Mouse (Mus musculus) layer of hippocampus, adult 11-12 months (tissue): ENCODE data around the gene Get4.

Source experiments
- DNase-seq: peaks from one replicate; pipeline ENCODE4 v3.0.0; 2022; ENCODE audit warnings: low spot score

Get4 gene

DNA sequence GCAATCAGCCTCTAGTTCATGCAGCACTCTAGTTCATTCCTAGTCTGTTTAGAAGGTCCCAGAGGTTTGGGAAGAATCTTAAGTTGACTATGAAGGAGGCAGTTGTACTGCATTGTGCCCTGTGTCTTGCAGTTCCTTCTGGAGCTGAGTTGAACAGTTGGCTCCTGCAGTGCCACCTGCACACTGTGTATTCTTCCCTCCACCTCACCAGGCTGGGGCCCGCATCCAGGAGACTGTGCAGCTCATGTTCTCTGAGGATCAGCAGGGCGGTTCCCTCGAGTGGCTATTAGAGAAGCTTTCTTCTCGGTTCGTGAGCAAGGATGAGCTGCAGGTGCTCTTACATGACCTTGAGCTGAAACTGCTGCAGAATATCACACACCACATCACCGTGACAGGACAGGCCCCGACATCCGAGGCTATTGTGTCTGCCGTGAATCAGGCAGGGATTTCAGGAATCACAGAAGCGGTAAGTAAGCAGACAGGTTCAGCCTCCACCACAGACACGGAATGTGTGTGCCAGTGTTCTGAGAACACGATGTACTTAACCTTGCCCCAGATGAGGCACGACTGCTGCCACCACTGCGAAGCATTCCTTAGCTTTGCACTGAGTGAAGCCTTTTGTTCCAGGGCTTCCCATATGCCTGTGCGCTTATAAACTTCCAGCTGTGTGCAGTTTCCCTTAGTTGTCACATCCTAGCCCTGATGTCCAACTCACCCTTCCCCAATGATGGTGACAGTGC is 10.9 kb upstream of the Get4 start:
- peak; percentile 45 for DNase-seq

DNA sequence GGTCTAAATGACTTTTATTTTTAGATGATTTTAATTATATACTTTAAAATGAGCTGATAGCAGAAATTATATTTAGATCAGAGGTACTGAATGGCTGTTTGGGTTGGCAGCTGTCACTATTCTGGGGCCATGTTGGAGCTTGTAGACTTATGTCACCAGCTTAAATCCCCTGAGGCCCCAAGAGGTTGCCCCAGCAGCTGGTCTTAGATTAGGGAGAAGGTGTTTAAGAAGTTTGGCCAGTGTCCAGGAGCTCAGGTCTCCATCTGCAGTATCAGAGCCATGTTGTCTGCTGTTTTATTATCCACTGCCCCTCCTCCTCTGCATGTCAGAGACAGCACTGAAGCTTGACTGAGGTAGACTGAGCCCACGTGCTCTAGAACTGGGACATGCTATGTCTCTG is 8.7 kb upstream of the Get4 start:
- DNase-seq: no peak

DNA sequence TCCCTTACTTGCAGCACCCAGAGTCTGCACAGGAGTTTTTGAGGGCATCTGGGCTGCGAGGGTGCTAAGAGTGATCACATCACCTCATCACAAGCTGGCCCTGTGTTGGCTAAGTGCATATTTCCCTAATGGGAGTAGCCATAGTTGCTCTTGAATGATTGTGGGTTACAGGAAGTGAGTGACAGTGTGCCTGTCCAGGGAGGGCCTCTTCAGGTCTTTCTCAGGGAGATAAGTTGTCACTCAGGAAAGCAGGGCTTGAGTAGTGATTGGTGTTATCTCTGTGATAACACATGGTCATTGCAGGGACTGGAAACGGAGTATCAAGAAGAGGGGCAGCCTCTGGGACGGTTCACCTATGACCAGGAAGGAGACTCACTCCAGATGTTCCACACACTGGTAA is 4.4 kb upstream of the Get4 start:
- DNase-seq: no peak

DNA sequence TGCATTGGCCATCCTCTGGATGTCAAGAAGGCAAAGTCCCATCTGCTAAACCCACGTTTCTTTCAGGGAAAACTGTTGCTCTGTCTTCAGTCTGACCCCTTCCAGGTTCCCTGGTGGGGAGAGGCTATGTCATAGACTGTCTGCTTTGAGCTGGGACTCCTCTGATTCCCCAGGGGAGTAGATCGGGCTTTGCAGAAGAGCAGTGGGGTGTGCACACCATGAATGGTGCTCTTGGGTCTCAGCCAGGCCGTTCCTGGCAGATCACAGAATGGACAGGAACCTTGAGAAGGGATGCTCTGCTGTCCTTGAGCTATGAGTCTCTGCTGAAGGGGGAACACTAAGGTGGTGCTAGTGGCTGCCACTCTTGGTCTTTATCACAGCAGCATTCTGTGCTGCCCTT is 3.3 kb upstream of the Get4 start:
- no peak for DNase-seq

DNA sequence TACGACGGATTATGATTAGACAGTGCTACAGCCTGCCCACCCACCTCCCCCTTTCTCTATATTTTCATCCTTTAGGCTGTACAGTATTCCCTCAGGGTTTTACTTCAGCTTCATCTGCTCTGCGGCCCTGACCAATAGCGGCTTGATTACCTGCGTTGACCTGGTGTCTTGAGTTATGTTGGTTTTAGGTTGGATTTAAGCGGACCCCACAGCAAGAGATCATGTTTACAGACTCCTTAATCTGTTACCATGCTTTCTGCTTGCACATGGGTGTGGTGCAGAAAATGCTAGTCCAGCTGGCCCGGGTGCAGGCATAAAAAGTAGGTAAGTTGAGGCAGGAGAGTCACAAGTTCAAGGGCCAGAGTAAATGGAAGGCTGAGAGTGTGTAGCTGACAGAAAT is 845 bp upstream of the Get4 start:
- DNase-seq: no peak

DNA sequence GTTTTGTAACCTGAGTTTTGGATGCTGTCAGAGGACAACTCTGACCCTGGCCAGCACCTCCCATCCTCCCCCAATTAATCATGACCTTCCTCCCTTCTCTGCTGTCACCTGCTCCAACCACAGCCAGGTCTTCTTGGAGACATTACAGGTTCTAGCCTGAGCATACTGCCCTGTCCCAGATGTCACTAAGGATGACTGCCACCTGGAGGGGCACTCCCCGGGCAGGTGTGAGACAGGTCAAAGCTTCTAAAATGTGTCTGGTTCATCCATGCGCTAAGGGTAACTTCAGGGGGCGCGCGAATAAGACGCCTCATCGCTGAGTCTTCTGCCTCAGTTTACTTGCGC is 416 bp upstream of the Get4 start:
- DNase-seq: no peak

DNA sequence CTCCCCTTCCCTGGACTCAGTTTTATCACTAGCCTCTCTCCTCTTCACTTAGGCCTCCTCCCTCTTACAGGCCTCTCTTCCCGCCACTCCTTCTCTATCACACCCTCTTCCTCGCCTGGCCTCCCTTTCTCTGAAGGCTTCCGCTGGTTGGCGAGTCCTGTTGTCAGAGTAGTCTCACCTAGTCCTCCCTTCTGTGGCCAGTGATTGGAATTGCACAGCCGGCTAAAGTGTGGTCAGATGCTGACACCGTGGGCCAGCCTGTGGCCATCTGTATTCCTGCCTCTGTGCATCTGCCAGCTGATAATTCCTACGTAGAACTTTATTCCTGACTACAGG is 754 bp downstream of the Get4 start:
- peak; percentile 39 for DNase-seq

DNA sequence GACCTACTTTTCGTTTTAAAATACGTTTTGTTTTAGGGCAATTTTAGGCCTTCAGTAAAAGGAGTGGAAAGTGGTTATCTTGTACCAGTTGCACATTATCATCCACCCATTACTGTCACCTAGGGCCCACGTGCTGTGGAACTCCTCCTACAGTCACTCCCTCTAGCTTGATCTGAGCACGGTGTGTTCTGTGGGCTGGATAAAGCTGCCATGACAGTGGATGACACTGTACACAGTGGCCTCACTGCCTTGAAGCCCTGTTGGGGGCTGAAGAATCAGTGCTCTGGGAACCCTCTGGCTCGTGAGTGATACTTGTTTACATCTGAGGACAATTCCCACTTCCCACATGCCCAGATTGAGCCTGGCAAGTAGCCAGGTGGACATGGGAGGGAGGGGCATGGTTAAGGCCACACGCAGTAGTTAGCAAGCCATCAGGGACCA is 1.2 kb downstream of the Get4 start:
- peak; percentile 51 for DNase-seq

DNA sequence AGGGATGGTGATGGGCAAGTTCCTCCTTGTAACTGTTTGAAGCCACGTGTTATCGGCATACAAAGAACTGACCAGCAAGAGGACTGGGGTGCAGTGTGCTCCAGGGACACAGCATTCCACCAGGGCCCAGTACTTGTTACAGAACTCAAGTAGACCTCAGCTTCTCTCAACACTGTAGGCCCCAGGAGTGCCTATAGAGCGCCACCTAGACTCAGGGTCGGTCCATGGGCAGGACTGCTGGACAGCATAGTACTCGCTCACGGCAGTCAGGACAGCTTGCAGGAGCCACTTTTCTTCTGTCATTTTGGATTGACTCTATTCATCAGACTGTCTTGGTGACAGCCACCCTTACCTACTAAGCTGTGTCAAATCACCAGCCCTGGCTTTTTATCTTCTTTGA is 2.8 kb downstream of the Get4 start:
- no peak for DNase-seq

DNA sequence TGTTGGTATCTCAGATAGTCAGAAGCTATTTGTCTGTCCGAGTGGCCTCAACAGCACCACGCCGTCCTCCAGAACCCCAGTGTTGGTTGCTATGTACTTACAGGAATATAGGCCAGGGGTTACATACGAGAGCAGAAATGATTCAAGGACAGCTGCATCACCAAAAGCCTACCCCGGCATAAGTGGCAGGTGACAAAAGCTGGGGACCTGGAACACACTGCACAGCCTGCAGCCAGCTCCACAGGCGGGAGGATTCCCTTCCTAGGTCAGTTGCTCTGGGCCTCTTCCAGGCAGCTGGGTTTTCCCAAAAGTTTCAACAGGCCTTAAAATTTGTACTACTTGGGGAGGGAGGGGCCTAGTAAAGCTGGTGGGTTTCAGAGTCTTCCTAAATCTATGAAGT is 3.7 kb downstream of the Get4 start:
- DNase-seq: no peak

DNA sequence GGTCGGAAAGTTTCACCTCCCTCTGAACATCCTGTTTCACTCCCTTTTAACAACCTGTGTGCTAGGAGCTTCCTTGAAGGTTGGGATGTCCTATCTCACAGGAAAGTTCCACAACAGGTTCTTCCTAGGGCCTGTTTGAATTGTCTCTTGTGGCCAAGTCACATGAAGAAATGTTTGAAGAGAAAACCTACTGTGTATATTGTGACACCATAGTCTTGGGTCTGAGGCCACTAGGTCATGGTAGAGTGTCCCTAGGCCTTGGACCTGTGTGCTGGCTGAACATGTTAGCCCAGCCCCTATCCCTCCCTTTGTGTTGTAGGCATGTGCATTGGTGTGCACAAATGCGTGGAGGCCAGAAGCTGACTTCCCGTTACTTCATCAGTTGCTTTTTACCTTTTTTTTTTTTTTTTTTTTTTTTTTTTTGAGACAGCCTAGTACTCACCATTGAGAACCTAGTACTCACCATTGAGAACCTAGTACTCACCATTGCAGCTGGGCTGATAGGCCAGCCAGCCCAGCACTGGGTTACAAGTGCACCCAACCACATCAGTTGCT is 4.2 kb downstream of the Get4 start:
- DNase-seq: no peak

DNA sequence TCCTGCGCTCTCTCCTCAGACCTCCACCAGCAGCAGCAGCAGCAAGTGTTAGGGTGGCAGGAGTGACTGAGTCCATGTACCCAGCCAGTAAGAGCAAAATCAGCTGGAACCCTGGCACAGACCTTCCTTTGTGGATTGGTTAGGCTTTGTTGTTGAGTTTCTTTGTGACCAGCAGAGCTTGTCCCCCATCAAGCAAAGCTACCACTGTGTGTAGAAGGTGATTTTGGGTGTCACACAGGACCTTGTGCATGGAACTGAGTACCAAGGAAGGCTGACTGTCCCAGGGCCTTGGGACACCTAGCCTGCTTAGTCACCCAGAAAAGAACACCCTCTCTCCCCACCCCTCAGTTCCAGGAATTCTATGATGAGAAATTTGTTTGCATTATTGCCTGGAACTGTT is 5.1 kb downstream of the Get4 start:
- DNase-seq: no peak

DNA sequence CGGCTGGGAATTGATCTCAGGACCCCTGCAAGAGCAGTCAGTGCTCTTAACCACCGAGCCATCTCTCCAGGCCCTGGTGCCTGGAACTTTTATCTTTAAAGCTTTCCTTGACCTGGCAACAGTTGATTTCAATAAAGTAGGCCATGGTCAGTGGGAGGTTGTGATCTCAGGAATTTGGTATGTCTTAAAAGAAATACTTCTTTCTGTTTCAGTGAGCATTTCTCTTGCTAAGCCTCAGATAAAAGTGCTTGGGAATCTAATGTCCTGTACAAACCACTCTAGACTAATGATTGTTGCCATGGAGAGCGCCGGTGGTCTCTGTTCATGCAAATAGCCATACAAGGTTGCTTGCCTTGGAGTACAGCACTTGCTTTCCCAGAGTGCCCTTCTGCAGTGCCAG is 5.7 kb downstream of the Get4 start:
- DNase-seq: no peak

DNA sequence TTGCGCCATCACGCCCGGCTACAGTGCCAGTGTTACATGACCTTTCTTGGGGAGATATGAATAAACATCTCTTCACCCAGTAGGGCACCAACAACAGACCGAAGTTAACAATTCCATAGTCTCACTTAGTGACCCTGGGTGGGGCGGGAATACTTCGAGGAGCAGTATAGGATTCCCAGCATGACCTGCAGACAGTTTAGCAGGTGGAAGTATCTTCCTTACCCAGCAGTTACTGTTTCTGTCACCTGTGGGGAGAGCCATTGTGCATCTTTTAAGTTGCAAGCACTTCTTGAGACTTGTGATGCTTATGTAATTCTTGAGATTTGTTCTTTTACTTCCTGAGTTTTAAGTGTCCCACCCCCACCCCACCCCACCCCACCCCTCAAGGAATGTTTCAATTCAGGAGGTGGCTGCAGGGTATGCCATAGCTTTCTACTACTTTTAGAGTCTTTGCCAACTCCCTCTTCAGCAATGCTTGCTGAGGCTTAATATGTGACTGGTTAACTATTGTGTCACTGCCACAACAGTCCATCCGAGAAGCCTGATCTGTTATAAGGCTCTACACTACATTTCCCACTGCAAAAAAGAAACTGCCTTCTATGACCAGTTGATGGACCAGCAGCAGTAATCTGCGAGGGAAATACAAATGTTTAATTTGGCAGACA is 6.4 kb downstream of the Get4 start:
- DNase-seq: no peak

DNA sequence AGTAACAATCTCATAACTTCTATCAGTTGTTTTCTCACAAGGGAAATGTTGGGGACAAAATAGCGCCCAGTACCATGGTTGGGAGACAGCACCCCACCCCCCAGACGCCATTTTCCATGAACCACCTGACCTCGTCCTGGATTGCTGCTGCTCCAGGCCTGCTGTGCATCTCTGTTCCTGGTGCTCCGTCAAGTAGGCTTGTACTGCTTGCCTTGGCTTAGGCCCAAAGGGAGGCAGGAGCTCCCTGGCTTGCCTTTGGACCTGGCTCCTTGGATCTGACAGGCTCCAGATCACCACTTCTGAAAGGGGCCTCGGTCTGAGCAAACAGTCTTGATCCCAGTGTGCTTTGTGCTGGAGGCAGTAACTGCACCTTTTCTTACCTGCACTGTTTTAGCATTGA is 7.7 kb downstream of the Get4 start:
- DNase-seq: no peak

DNA sequence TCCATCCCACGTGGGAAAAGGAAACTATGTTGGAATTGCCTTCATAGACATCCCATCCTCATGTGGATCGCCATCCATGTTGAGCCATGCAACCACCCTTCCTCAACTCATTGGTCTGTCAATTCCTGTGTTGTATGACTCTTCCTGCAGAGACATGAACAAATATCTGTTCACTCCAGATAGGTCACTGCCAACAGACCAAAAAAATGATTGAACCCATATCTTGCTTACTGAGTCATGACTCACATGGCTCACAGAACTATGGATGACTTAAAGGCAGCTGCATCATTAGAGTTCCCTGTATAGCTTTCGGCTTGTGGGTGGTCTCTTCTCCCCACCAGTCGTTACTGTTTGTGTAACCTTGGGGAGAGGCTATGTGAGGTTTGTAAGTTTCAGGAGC is 9.3 kb downstream of the Get4 start:
- DNase-seq: no peak

DNA sequence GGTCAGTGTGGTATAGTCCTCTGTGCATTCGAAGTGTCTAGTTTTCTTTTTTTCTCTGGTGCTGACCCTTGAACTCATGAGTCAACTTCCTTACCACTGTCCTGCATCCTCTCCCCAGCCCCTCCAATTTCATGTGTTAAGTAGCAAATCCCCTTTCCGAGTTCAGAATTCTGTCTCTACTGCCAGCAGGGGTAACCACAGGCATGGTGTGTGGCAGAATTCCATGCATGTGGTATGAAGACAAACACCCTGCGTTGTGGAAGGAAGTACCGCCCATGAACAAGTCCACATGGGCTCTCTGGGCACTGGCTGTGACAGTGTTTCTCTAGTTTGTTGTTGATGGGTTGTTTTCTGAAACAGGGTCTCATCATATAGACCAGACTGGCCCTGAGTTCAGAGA is 15.5 kb downstream of the Get4 start:
- DNase-seq: no peak

DNA sequence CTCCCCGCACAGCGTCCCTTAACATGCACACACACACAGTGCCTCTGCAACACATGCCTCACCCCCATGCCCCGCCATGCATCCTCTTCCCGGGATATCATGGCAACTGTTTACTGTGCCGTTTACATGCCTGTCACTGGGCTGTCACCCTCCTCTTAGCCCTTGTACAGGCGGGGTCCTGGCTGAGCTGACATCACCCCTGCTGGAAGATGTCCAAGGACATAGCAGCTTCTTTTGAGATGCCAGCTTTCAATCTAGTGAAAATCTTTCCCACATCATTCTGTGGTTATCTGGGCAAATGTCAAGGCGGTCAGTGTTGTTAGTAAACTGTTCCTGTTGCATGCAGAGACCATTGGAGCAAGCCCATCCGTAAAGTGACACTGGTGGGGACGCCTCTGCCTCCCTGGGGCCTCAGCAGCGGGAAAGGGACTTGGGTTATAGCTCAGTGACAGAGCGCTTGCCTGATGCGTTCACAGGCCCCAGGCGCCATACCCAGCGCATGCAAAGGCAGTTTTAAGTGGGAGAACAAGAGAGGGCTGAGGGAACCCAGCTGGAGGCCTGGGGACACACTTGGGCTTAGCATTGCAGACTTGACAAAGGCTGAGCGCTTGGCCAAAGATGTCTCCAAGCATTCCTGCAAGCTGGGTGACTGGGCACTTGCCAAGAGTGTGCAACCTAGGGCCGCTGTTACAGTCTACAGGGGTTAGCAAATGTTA is 18.8 kb downstream of the Get4 start:
- DNase-seq: no peak

DNA sequence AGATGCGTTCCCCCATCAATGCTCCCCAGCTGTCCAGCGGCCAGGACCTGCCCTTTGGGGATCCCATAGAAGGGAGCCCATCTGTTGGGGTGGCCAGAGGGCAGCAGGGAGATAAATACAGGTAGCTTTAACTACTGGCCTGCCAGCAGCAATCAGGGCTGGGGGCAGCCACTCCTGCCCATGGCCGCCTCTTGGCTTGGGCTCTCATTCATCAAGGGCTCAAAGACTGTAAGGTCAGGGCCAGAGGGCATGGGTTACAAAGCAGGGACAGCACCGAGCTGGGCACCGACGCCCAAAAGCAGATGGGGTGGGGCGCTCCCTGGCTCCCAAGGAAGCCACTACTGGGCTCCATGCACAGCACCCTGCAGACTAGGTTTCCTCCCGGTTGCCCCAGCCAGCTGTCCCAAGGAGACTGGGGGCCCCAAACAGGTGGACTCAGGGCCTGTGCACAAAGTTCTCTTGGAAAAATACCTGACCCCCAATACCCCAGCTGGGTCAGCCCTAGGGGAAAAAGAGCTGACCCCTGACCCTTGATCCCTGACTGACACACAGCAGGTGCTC is 19.9 kb downstream of the Get4 start:
- no peak for DNase-seq

DNA sequence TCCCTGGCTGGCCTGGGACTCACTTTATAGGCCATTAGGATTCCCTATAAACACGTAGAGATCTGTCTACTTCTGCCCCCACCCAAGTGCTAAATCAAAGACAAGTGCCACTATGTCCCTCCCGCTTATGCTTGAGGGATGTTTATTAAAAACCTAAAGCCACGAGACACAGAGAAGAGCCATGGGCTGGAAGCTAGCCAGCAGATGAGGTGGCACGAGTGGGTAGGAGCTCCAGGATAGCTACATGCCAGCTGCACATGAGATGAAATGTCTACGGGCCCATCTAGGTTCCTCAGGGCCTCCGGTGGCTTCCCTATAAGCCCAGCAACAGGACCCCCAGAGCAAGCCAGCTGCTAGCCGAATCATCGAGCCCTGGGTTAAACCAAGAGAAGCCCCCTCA is 25.2 kb downstream of the Get4 start:
- peak; percentile 48 for DNase-seq

DNA sequence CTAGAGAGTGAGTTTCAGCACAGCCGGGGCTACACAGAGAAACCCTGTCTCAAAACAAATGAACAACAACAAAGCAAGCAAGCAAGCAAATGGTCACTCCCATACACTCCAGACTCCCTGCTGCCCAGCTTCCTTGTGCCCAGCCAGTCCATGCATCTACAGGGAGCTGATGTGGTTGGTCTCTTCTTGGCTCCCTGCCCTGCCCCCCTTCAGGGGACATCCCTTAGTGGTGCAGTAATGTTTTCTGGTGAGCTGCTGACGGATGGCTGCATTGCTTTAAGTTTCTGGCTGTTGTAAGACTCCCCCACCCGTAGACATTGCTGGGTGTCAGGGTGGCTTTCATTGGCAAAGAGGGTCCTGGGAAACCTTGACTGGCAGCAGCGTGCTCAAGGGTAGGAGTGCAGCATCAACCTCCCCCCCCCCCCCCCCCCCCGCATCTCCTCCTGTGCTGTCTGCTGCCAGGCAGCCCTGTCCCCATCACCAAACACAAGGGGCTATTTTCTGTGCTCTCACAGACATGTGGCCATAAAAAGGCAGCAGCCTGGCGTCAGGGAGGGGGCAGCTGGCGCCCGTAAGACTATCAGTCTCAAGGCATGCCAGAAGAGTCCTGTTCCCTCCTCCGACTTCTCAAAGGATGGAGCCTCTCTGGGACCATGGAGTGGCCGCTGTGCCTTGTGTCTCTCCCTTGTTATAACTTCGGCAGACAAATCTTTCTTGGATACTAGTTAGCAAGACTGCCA is 29.4 kb downstream of the Get4 start:
- no peak for DNase-seq

DNA sequence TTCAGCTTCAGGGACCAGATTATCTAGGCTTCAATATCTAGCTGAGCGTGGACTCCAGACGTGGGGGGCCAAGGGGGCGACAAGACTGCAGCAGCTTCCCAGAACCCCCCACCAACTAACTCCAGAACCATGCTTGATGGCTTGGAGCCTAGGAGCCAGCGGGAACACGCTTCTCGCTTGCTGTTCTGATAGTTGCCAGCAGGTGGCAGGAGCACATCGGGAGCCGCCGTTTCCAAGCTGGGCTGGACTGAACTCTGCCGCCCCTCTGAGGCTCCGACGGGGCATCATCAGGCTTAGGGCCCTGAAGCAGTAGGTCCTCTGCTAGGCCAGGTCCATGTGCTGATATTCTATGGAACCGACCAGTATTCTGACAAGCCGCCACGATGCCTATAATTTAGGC is 30.1 kb downstream of the Get4 start:
- DNase-seq: peak; percentile 89
